In genomic region chr1:183938361-183938760, GRCm38 (mm10) we compare ENCODE assay signal across 26 mouse cellular contexts.
A peak's percentile ranks its signal among the peaks of the same experiment; 100 is the strongest.
DNase-seq lines count a peak whose midpoint lies in the region; ATAC-seq and TF ChIP-seq lines count a peak whose summit lies in the region.
"Had no signal": no experiment of that assay in that cellular context is flagged by ENCODE, and none has a peak within 500 bp of the region (broad histone marks: within the 10 kb centered on the region; RNA-seq: fewer than 3 reads in every experiment).

No protein-coding gene starts in this region.

- no peak for TF ChIP-seq POLR2A in limb, embryonic 14.5 days (IDR thresholded peaks at IDR 0.05; ENCODE audit: borderline replicate concordance, extremely low read depth, insufficient read depth, insufficient read length)

- H3K27ac ChIP-seq in limb, embryonic 11.5 days (replicated peaks; ENCODE audit: low read depth, low read length): no peak overlapping the region
- H3K27ac ChIP-seq in limb, embryonic 10.5 days: no peak overlapping the region
- H3K27ac ChIP-seq in limb, embryonic 14.5 days (replicated peaks; ENCODE audit: low read depth, low read length): no peak overlapping the region
- H3K27ac ChIP-seq: embryonic facial prominence, embryonic 12.5 days; forebrain, embryonic 12.5 days; forebrain, embryonic 15.5 days; heart, embryonic 15.5 days; hindbrain, embryonic 10.5 days; hindbrain, embryonic 14.5 days; hindbrain, postnatal 0 days had no signal

- 58% methylated on average over 6 of the region's 6 CpGs for WGBS in limb, embryonic 11.5 days
- WGBS in limb, embryonic 10.5 days: 79% methylated on average over 6 of the region's 6 CpGs
- 28% methylated on average over 6 of the region's 6 CpGs for WGBS in limb, embryonic 14.5 days

- H3K4me2 ChIP-seq in limb, embryonic 11.5 days (ENCODE audit: low read depth, severe bottlenecking): no peak overlapping the region
- H3K4me2 ChIP-seq in limb, embryonic 14.5 days (replicated peaks; ENCODE audit: low read depth, low read length, severe bottlenecking): no peak overlapping the region
- H3K4me2 ChIP-seq: embryonic facial prominence, embryonic 12.5 days; forebrain, embryonic 12.5 days; forebrain, embryonic 15.5 days; heart, embryonic 12.5 days; heart, embryonic 15.5 days; hindbrain, embryonic 14.5 days had no signal

- no peaks in the 10 kb centered on the region for H3K9me3 ChIP-seq in limb, embryonic 11.5 days (ENCODE audit: control insufficient read depth, low read length)
- no peaks in the 10 kb centered on the region for H3K9me3 ChIP-seq in limb, embryonic 10.5 days (replicated peaks)
- H3K9me3 ChIP-seq in limb, embryonic 14.5 days (ENCODE audit: control insufficient read depth, low read length): no peaks in the 10 kb centered on the region
- H3K9me3 ChIP-seq: embryonic facial prominence, embryonic 12.5 days; forebrain, embryonic 12.5 days; forebrain, embryonic 15.5 days; heart, embryonic 15.5 days; hindbrain, embryonic 10.5 days had no signal

- H3K4me1 ChIP-seq in limb, embryonic 11.5 days (ENCODE audit: control insufficient read depth, insufficient read depth, low read length): no peaks in the 10 kb centered on the region
- H3K4me1 ChIP-seq in limb, embryonic 10.5 days: peaks cover 6% of the 10 kb centered on the region
- no peaks in the 10 kb centered on the region; the same call in 1 of the 2 replicates for H3K4me1 ChIP-seq in limb, embryonic 14.5 days (ENCODE audit: control insufficient read depth, insufficient read depth, low read length)
- H3K4me1 ChIP-seq: embryonic facial prominence, embryonic 12.5 days; forebrain, embryonic 12.5 days; forebrain, embryonic 15.5 days; heart, embryonic 12.5 days; heart, embryonic 15.5 days; hindbrain, embryonic 10.5 days had no signal

- H3K4me3 ChIP-seq in limb, embryonic 11.5 days (ENCODE audit: low read depth, low read length): no peak overlapping the region
- no peak overlapping the region for H3K4me3 ChIP-seq in limb, embryonic 10.5 days
- no peak overlapping the region for H3K4me3 ChIP-seq in limb, embryonic 14.5 days (replicated peaks; ENCODE audit: low read length)
- H3K4me3 ChIP-seq: embryonic facial prominence, embryonic 12.5 days; erythroblast, embryonic 14.5 days; forebrain, embryonic 12.5 days; forebrain, embryonic 15.5 days; heart, embryonic 12.5 days; heart, embryonic 15.5 days; hindbrain, embryonic 10.5 days had no signal

- ATAC-seq in limb, embryonic 11.5 days (ENCODE audit: insufficient number of reproducible peaks, low FRiP score, low TSS enrichment, low read depth): no peak
- ATAC-seq in limb, embryonic 14.5 days (ENCODE audit: low FRiP score, low read depth): no peak
- ATAC-seq: forebrain, embryonic 15.5 days; hindbrain, postnatal 0 days; Patski had no signal

- H3K27me3 ChIP-seq in limb, embryonic 11.5 days (ENCODE audit: control insufficient read depth, insufficient read depth, low read length): no peaks in the 10 kb centered on the region
- no peaks in the 10 kb centered on the region for H3K27me3 ChIP-seq in limb, embryonic 10.5 days (ENCODE audit: low read depth, poor library complexity, severe bottlenecking)
- no peaks in the 10 kb centered on the region for H3K27me3 ChIP-seq in limb, embryonic 14.5 days (ENCODE audit: control insufficient read depth, insufficient read depth, low read length)
- H3K27me3 ChIP-seq: embryonic facial prominence, embryonic 12.5 days; forebrain, embryonic 12.5 days; forebrain, embryonic 15.5 days; Patski had no signal

- DNase-seq in limb, embryonic 11.5 days (ENCODE audit: low spot score): peak; percentile 23
- DNase-seq in limb, embryonic 10.5 days (ENCODE audit: low spot score): no peak
- DNase-seq in 3T3-L1 (ENCODE audit: low read depth, low spot score) (peak; percentile 66), NIH3T3 (ENCODE audit: low read depth) (peak; percentile 79)
- peak; percentile 23 for DNase-seq in limb, embryonic 14.5 days (ENCODE audit: low spot score)
- DNase-seq in layer of hippocampus, adult 9-10 months (ENCODE audit: low spot score): no peak
- no peak for DNase-seq in thymus, postnatal 25 days
- DNase-seq: adrenal gland, postnatal 10 days; adrenal gland, postnatal 36 days; cerebellum, adult 18-20 months; cerebellum, adult 9-10 months; cerebellum, postnatal 14 days; gastrocnemius, postnatal 10 days; gastrocnemius, postnatal 36 days; heart, postnatal 10 days; heart, postnatal 36 days had no signal

- no peaks in the 10 kb centered on the region for H3K36me3 ChIP-seq in limb, embryonic 11.5 days (ENCODE audit: control insufficient read depth, insufficient read depth, low read length)
- no peaks in the 10 kb centered on the region for H3K36me3 ChIP-seq in limb, embryonic 10.5 days
- H3K36me3 ChIP-seq in limb, embryonic 14.5 days (ENCODE audit: control insufficient read depth, insufficient read depth, low read length): no peaks in the 10 kb centered on the region
- H3K36me3 ChIP-seq: embryonic facial prominence, embryonic 12.5 days; forebrain, embryonic 12.5 days; forebrain, embryonic 15.5 days; heart, embryonic 12.5 days; heart, embryonic 15.5 days; hindbrain, embryonic 10.5 days had no signal

- H3K9ac ChIP-seq in limb, embryonic 11.5 days (ENCODE audit: low read length): no peak overlapping the region
- no peak overlapping the region for H3K9ac ChIP-seq in limb, embryonic 14.5 days (ENCODE audit: low read depth, low read length, severe bottlenecking)
- H3K9ac ChIP-seq: embryonic facial prominence, embryonic 12.5 days; forebrain, embryonic 12.5 days; forebrain, embryonic 15.5 days; heart, embryonic 12.5 days; heart, embryonic 15.5 days; hindbrain, embryonic 14.5 days had no signal

Comparison
In these comparisons a context has a peak if more than half of its experiments do, and no peak if none do; other contexts are left out.
1. DNase-seq: peak in limb, embryonic 11.5 days (single experiment), 3T3-L1 (single experiment), NIH3T3 (single experiment) and limb, embryonic 14.5 days (single experiment); none in limb, embryonic 10.5 days (single experiment), layer of hippocampus, adult 9-10 months (single experiment) and thymus, postnatal 25 days (single experiment).